Mouse (Mus musculus) erythroblast, embryonic 14.5 days (primary cell): ENCODE measurements around the gene Egfem1.

Source experiments
- GATA1 ChIP-seq: IDR thresholded peaks from 2 replicates; pipeline ENCODE4 v1.6.1; 2012; ENCODE audit warnings: low read length, inconsistent platforms, mixed read lengths
- TAL1 ChIP-seq: IDR thresholded peaks from 3 replicates; pipeline ENCODE4 v1.6.1; 2012; ENCODE audit warnings: low read length, inconsistent platforms, mixed read lengths

DNA sequence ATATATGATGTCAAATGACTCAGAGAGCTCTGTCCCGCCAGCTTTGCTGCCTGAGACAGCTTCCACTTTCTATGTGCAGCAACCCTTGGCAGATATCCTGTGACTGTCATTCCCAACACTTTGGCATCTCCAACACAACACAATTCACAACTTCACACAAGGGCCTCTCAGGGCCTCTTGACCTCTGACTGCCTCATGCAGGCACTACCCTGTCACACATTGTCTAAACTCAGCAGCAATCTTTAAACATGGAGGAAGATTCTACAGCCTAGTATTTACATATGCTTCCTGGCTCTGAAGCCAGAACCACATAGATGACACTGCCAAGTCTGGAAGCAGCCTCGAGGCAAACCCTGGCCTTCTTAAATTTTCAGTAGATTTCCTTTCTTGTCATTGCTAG lies 558.0 kb downstream of the Egfem1 start:
- no peak for TF ChIP-seq GATA1
- TF ChIP-seq TAL1: no peak
